Mouse (Mus musculus) testis, adult 2 months (tissue): ENCODE results near the gene Carmil1.

Experiments used
- CTCF ChIP-seq: fragments of 200-500 bp; IDR thresholded peaks from 2 replicates; pipeline ENCODE4 v1.5.1; 2012; ENCODE audit warnings: low read depth, mild to moderate bottlenecking, inconsistent platforms, low read length, moderate library complexity; ENCODE audit not compliant: control insufficient read depth, insufficient read depth, insufficient replicate concordance
- POLR2A ChIP-seq: fragments of 200-500 bp; IDR thresholded peaks from 2 replicates; pipeline ENCODE4 v1.6.1; 2012; ENCODE audit warnings: low read depth, mild to moderate bottlenecking, inconsistent platforms, low read length, moderate library complexity; ENCODE audit not compliant: control insufficient read depth

DNA sequence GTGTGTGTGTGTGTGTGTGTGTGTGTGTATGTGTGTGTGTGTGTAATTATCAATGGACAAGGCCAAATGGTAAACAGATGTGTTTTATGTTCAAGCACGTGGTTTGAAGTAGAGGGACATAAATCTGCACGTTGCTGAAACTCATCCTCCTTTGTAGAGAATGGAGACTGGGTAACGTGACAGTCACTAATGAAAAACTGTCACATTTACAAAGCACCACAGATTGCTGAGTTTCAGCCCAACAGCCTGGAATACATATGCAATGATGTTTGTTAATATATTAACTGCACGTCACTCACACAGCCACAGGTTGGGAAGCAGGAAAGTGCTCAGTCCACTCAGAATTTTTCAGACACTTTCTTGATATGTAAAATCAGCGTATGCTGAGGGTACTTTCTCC lies 290.1 kb downstream of the Carmil1 start:
- TF ChIP-seq CTCF (no peak), POLR2A (no peak)
